In genomic region chr1:165988536-165988935, GRCm38 (mm10) we compare ENCODE assay signal across 17 mouse cellular contexts. TPM values are rescaled to one million over a fixed set of nuclear protein-coding genes. Genes with fewer than 3 reads are reported as not detected.
DNase-seq lines count a peak whose midpoint lies in the region; ATAC-seq lines count a peak whose summit lies in the region.
"Had no signal": no experiment of that assay in that cellular context is flagged by ENCODE, and none has a peak within 500 bp of the region (broad histone marks: within the 10 kb centered on the region; RNA-seq: fewer than 3 reads in every experiment).

No protein-coding gene starts in this region.

- no peak for DNase-seq in cerebellum, adult 11-12 months
- peak; percentile 66 for DNase-seq in cerebellum, adult 9-10 months
- DNase-seq in cerebellum, adult 8-10 months = no peak
- DNase-seq in heart, adult 11 months = peak; percentile 42
- no peak for DNase-seq in heart, postnatal 4 days
- DNase-seq in brain, adult 2 months (ENCODE audit: low read depth, low spot score) = peak; percentile 77
- DNase-seq in kidney, adult 18-20 months = no peak
- DNase-seq: adrenal gland, adult 8-10 months; adrenal gland, postnatal 25 days; gastrocnemius, postnatal 10 days; gastrocnemius, postnatal 36 days; kidney, adult 8-10 months had no signal

- ATAC-seq in cerebellum, adult (ENCODE audit: insufficient number of reproducible peaks, low FRiP score, low TSS enrichment) = peak; percentile 60
- ATAC-seq: activated CD4-positive, CD25-positive, alpha-beta regulatory T cell, adult 4 months; forebrain, embryonic 13.5 days; forebrain, embryonic 16.5 days; intestine, embryonic 15.5 days had no signal

RNA-seq across cellular contexts. Expression of gene Pou2f1, which starts 13.9 kb away (rescaled TPM):
- total RNA-seq in heart, postnatal 4 days (2021) = 10 to 100 TPM; 15.0 to 18.4 TPM

Comparison
In these comparisons a context has a peak if more than half of its experiments do, and no peak if none do; other contexts are left out.
1. DNase-seq: peak in cerebellum, adult 9-10 months (single experiment), heart, adult 11 months (single experiment) and brain, adult 2 months (single experiment); none in cerebellum, adult 11-12 months (single experiment), cerebellum, adult 8-10 months (single experiment), heart, postnatal 4 days (single experiment) and kidney, adult 18-20 months (single experiment).